Mouse (Mus musculus) megakaryocyte, adult 5-6 weeks (primary cell): Measurements from ENCODE around the gene Rasa2. TPM values are rescaled to one million over a fixed set of nuclear protein-coding genes. Genes with fewer than 3 reads are reported as not detected.
"Not testable (repeated sequence)": the region's sequence is repeated elsewhere in the genome, so short reads cannot be mapped to it uniquely, and the experiment has no call there.

Experiments
- ATAC-seq: 2 replicates; pipeline ENCODE4 v1.8.0; 2016; ENCODE audit warnings: mild to moderate bottlenecking, inconsistent platforms; ENCODE audit not compliant: poor library complexity, severe bottlenecking
- total RNA-seq, 2 experiments: library from RNA; stranded (forward) in 1 of 2; stranded (reverse) in 1 of 2; fragments of 153-499, 151-499 nt in 1 of 2; fragments of 221-1000, 200-1000 nt in 1 of 2; gene quantifications; 2 replicates each; pipeline versions ENCODE4 v1.2.3 to v1.2.4; 2015 to 2017

Gene Rasa2
- total RNA-seq (2015) (14.5 and 16.9 TPM in 2 replicates), total RNA-seq (2017) (12.2 and 15.2 TPM in 2 replicates)

GRCm38 (mm10) chr9:96631389-96632072, at the start of gene Rasa2:
Rasa2 (minus strand) TSS chr9:96631617.
- peak; percentile 87 for ATAC-seq

- ATAC-seq = no peak
These were observed 47.2 kb upstream of the Rasa2 start for GRCm38 (mm10) chr9:96678611-96679010.

GRCm38 (mm10) chr9:96677711-96678110, 46.3 kb upstream of the Rasa2 start:
- not testable (repeated sequence) for ATAC-seq

GRCm38 (mm10) chr9:96676671-96677070, 45.3 kb upstream of the Rasa2 start:
- no peak for ATAC-seq

- 0 out of 2 replicates have a peak, but pooled peaks have one; percentile 3 for ATAC-seq
These were observed 44.6 kb upstream of the Rasa2 start for GRCm38 (mm10) chr9:96675763-96676640.

- peak; percentile 98 for ATAC-seq
These were observed 43.8 kb upstream of the Rasa2 start for GRCm38 (mm10) chr9:96675071-96675762.

GRCm38 (mm10) chr9:96674301-96674700, 42.9 kb upstream of the Rasa2 start:
- ATAC-seq = no peak

- ATAC-seq = no peak
These were observed 41.0 kb upstream of the Rasa2 start for GRCm38 (mm10) chr9:96672466-96672865.

GRCm38 (mm10) chr9:96671249-96671648, 39.8 kb upstream of the Rasa2 start:
- ATAC-seq = no peak

GRCm38 (mm10) chr9:96669877-96670276, 38.5 kb upstream of the Rasa2 start:
- peak; percentile 100 for ATAC-seq

- ATAC-seq = peak; percentile 54
These were observed 37.2 kb upstream of the Rasa2 start for GRCm38 (mm10) chr9:96668628-96669027.

- no peak for ATAC-seq
These were observed 29.3 kb upstream of the Rasa2 start for GRCm38 (mm10) chr9:96660510-96661244.

- no peak for ATAC-seq
These were observed 28.4 kb upstream of the Rasa2 start for GRCm38 (mm10) chr9:96659801-96660200.

- ATAC-seq = no peak
These were observed 22.1 kb upstream of the Rasa2 start for GRCm38 (mm10) chr9:96653538-96653937.

GRCm38 (mm10) chr9:96652763-96653162, 21.3 kb upstream of the Rasa2 start:
- ATAC-seq = peak; percentile 49

- peak; percentile 68 for ATAC-seq
These were observed 19.4 kb upstream of the Rasa2 start for GRCm38 (mm10) chr9:96650807-96651206.

- ATAC-seq = peak; percentile 81
These were observed 18.5 kb upstream of the Rasa2 start for GRCm38 (mm10) chr9:96649924-96650323.

- no peak for ATAC-seq
These were observed 17.9 kb upstream of the Rasa2 start for GRCm38 (mm10) chr9:96649362-96649761.

- no peak for ATAC-seq
These were observed 15.4 kb upstream of the Rasa2 start for GRCm38 (mm10) chr9:96646668-96647295.

- peak; percentile 34; the same call in 1 of the 2 replicates for ATAC-seq
These were observed 13.4 kb upstream of the Rasa2 start for GRCm38 (mm10) chr9:96644840-96645239.
